Mouse (Mus musculus) limb, embryonic 11.5 days (tissue): Measurements from ENCODE around the gene Lama5. TPM values are rescaled to one million over a fixed set of nuclear protein-coding genes. Genes with fewer than 3 reads are reported as not detected.

Experiments used
- ATAC-seq: fragments of 200-750 bp; cut with Nextera tagmentation; 2 replicates; pipeline ENCODE4 v1.8.0; 2017; ENCODE audit warnings: low read depth; ENCODE audit not compliant: insufficient number of reproducible peaks, low FRiP score, low TSS enrichment
- DNase-seq: peaks from one replicate; pipeline ENCODE4 v3.0.0-alpha.2; 2015; ENCODE audit warnings: low spot score
- H3K27ac ChIP-seq: fragments of 300-500 bp; sonication (generic); replicated peaks from 2 replicates; pipeline ENCODE4 v1.5.1; 2014; ENCODE audit warnings: low read depth, mild to moderate bottlenecking, low read length
- H3K27me3 ChIP-seq: fragments of 300-500 bp; sonication (generic); 2 replicates; pipeline ENCODE4 v1.6.1; 2014; ENCODE audit warnings: mild to moderate bottlenecking, low read length, mixed read lengths; ENCODE audit not compliant: control insufficient read depth, insufficient read depth
- H3K36me3 ChIP-seq: fragments of 300-500 bp; sonication (generic); 2 replicates; pipeline ENCODE4 v1.6.1; 2014; ENCODE audit warnings: mild to moderate bottlenecking, low read length, moderate library complexity, mixed read lengths; ENCODE audit not compliant: control insufficient read depth, insufficient read depth
- H3K4me1 ChIP-seq: fragments of 300-500 bp; sonication (generic); 2 replicates; pipeline ENCODE4 v1.6.1; 2014; ENCODE audit warnings: low read length, mixed read lengths; ENCODE audit not compliant: control insufficient read depth, insufficient read depth
- H3K4me2 ChIP-seq: fragments of 300-500 bp; sonication (generic); 2 replicates; pipeline ENCODE4 v1.6.1; 2014; ENCODE audit warnings: low read depth, mild to moderate bottlenecking, moderate library complexity; ENCODE audit not compliant: severe bottlenecking
- H3K4me3 ChIP-seq: fragments of 300-500 bp; sonication (generic); 2 replicates; pipeline ENCODE4 v1.5.1; 2014; ENCODE audit warnings: low read depth, low read length
- H3K9ac ChIP-seq: fragments of 300-500 bp; sonication (generic); 2 replicates; pipeline ENCODE4 v1.6.1; 2014; ENCODE audit warnings: mild to moderate bottlenecking, low read length
- H3K9me3 ChIP-seq: fragments of 300-500 bp; sonication (generic); 2 replicates; pipeline ENCODE4 v1.6.1; 2016; ENCODE audit warnings: low read length; ENCODE audit not compliant: control insufficient read depth
- WGBS: fragments of 180-500 bp; shearing (Covaris S2); extraction: QIAGEN DNeasy Blood & Tissue Kit; methylation state at CpG from one replicate; pipeline ENCODE4 v1.1.7; 2014; 5-methylcytosine and 5-hydroxymethylcytosine counted together
- polyA plus RNA-seq: library from polyadenylated mRNA; unstranded; fragments of >200 nt; fragmentation: Nextera tagmentation; extraction: Ambion mirVana; gene quantifications from 2 replicates; pipeline ENCODE4 v1.2.1, GENCODE M21; 2014

Lama5 gene
- polyA plus RNA-seq, 1 experiment from 2014 or later: 12.5 TPM

DNA sequence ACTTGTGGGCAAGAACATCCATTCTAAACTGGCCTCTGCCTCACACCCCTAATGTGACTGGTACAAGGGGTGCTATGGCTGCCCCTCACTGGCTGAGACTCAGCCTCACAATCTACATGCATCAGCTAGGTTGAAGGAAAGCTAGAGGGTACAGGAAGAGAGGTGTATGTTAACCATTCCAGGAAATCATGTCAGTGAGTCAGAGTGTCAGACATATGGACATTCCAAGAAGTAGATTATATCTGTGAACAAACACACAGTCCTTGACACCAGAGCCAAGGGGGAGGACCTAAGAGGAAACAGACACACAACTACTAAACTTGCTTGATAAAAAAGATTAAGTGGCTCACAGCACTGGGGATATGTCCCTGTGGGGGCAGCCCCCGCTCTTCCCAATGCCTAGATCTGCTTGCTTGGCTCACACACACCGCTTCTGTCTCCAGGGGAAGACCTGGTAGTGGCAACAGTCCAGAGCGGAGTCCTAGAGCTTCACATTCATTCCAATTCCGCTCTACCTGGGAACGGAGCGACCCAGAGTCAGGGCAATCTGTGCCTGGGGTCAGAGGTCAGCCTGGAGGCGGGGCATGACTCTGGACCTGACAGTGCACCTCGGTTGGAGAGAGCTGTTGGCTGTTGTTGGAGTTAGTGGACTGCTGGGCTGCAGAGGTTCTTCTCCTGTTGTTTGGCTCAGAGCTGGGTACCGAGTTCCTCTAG is 23.4 kb upstream of the Lama5 start:
- Histone ChIP-seq H3K9me3 (no peaks in the 10 kb centered on the region), H3K27ac (no peak overlapping the region), H3K4me2 (no peak overlapping the region), H3K4me1 (no peaks in the 10 kb centered on the region), H3K36me3 (no peaks in the 10 kb centered on the region), H3K27me3 (no peaks in the 10 kb centered on the region), H3K9ac (no peak overlapping the region), H3K4me3 (no peak overlapping the region)
- 69% methylated on average over 9 of the region's 9 CpGs for WGBS
- DNase-seq: no peak
- ATAC-seq: no peak

DNA sequence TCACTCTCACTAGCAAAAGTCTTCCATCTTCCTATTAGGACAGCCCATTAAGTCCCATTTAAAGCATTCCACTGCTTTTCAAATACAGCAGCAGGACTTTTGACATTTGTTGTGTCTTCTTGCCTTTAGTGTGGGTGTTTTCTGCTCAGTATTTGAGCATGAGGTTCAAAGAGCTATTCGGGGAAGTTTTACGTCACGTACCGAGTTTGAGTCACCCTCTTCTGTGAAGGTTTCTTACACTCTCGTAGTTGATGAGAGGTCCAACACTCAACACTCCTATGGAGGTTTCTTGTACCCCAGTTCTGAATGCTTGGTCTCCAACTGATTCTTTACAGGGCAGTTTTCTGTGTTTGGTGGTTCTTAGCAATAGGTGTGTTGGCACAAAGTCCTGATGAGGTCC is 22.3 kb upstream of the Lama5 start:
- 93% methylated on average over 5 of the region's 5 CpGs for WGBS
- Histone ChIP-seq H3K9ac (no peak overlapping the region), H3K27me3 (no peaks in the 10 kb centered on the region), H3K4me3 (no peak overlapping the region), H3K4me2 (no peak overlapping the region), H3K27ac (no peak overlapping the region), H3K4me1 (no peaks in the 10 kb centered on the region), H3K36me3 (no peaks in the 10 kb centered on the region), H3K9me3 (no peaks in the 10 kb centered on the region)
- DNase-seq (no peak), ATAC-seq (no peak)

DNA sequence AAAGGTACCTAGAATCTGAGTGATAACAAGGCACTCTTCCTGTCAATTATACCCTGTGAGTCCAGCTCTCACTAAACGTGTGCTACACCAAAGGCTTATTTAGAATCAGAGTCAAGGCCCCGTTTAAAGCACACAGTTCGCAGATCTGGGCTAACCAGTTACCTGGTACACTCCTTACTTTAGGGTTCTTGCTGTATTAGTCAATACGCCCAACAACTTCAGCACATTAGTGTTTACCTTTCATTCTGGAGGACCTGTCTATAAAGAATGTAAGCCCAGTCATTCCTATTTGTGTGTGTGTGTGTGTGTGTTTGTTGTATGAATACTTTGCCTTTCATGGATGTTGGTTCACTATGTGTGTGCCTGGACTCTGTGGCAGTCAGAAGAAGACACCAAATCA is 17.4 kb upstream of the Lama5 start:
- 87% methylated on average over 4 of the region's 4 CpGs for WGBS
- ATAC-seq: no peak

DNA sequence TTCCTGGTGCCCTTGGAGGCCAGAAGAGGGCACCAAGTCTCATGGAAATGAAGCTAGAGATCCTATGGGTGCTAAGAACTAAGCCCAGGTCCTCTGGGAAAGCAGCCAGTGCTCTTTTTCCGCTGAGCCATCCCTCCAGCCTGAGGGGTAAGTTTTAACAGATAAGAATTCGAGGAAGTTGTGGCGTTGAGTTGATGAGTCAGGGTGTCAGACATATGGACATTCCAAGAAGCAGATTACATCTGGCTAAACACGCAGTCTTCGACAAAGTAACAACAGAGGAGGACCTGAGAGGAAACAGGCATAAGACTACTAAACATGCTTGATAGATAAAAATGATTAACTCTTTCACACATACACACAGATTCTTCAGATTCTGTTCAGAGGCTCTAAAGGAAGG is 12.9 kb upstream of the Lama5 start:
- no peak overlapping the region for H3K4me2 ChIP-seq
- H3K27me3 ChIP-seq: no peaks in the 10 kb centered on the region
- no peak overlapping the region for H3K9ac ChIP-seq
- H3K27ac ChIP-seq: no peak overlapping the region
- peaks cover 7% of the 10 kb centered on the region; the same call in 1 of the 2 replicates for H3K4me1 ChIP-seq
- no peak overlapping the region for H3K4me3 ChIP-seq
- no peak for ATAC-seq
- no peaks in the 10 kb centered on the region for H3K36me3 ChIP-seq
- H3K9me3 ChIP-seq: no peaks in the 10 kb centered on the region
- 91% methylated on average over 5 of the region's 5 CpGs for WGBS
- no peak for DNase-seq

More for the DNA sequence above, 17.4 kb upstream of the Lama5 start:
- H3K9me3 ChIP-seq: no peaks in the 10 kb centered on the region
- H3K4me3 ChIP-seq: no peak overlapping the region
- H3K36me3 ChIP-seq: no peaks in the 10 kb centered on the region
- no peak overlapping the region for H3K27ac ChIP-seq
- H3K4me1 ChIP-seq: no peaks in the 10 kb centered on the region
- DNase-seq: no peak
- H3K4me2 ChIP-seq: no peak overlapping the region
- no peaks in the 10 kb centered on the region for H3K27me3 ChIP-seq
- H3K9ac ChIP-seq: no peak overlapping the region

DNA sequence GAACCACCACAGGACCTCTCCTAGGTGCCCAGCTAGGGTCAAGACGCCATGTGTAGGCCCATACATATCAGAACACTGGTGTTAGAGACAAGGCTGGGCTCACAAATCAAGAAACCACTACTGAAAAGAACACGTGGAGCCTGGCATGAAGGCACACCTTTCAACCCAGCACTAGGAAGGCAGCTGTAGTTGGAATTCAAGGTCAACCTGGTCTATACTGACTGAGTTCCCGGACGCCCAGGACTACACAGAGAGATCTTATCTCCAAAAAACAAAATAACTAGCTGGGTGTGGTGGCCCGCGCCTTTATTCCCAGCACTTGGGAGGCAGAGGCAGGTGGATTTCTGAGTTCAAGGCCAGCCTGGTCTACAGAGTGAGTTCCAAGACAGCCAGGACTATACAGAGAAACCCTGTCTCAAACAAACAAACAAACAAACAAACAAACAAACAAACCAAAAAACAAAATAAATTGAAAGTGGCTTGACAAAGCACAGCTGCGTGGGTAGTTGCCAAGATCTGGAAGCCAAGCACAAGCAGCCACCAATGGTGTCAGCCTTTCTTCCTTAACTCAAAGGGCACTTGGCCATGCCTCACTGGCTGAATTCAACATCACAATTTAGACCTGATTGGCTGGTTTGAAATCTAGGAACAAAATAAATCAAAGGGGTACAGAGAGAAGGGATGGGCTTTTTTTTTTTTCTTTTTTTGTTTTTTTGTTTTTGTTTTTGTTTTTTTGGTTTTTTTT is 12.1 kb upstream of the Lama5 start:
- DNase-seq (no peak), ATAC-seq (no peak)
- WGBS: 89% methylated on average over 7 of the region's 7 CpGs
- Histone ChIP-seq H3K27ac (no peak overlapping the region), H3K36me3 (no peaks in the 10 kb centered on the region), H3K9ac (no peak overlapping the region), H3K4me3 (no peak overlapping the region), H3K27me3 (no peaks in the 10 kb centered on the region), H3K9me3 (no peaks in the 10 kb centered on the region), H3K4me2 (no peak overlapping the region), H3K4me1 (peaks cover 7% of the 10 kb centered on the region; the same call in 1 of the 2 replicates)

DNA sequence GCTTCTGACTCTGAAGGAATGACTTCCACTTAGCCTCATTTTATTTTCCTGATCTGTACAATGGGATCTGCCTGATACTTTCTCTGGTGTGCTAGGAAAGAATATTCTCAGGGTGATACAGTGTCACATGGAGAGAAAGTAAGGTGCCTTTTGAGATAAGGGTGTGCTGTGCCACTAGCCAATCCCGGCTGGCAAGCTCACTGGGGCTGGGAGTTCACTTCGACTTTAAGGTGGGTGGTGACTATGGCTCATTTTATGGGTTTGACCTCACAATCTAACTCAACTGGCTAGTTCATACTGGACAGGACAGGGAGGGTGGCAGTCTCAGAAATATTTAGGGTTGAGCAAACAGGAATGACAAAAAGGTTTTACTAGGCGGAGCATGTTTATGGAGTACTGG is 11.3 kb upstream of the Lama5 start:
- DNase-seq: no peak
- WGBS: 74% methylated on average over 3 of the region's 3 CpGs
- ATAC-seq: no peak
- Histone ChIP-seq H3K4me1 (peaks cover 7% of the 10 kb centered on the region; the same call in 1 of the 2 replicates), H3K36me3 (no peaks in the 10 kb centered on the region), H3K27ac (no peak overlapping the region), H3K9me3 (no peaks in the 10 kb centered on the region), H3K4me3 (no peak overlapping the region), H3K4me2 (no peak overlapping the region), H3K27me3 (no peaks in the 10 kb centered on the region), H3K9ac (no peak overlapping the region)

DNA sequence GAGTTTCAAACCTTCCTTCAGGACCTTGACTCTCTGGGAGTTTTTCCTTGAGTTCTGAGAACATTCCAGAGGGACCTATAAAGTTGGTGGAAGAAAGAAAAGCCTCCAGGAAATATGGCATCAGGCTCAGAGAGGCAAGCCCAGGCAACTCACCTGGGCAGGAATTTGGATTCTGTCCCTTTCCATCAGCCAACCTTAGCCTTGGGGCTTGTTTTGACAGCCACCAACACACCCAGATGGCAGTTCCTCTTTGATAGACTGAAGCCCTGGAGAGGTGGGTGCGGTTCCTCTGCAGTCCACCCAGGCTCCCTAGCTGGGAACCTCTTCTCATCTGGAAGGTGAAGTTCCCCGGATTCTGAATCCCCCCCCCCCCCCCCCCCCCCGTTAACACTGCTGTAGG is 10.8 kb upstream of the Lama5 start:
- Histone ChIP-seq H3K4me2 (no peak overlapping the region), H3K9me3 (no peaks in the 10 kb centered on the region), H3K27me3 (no peaks in the 10 kb centered on the region), H3K9ac (no peak overlapping the region), H3K4me1 (peaks cover 7% of the 10 kb centered on the region; the same call in 1 of the 2 replicates), H3K4me3 (no peak overlapping the region), H3K27ac (no peak overlapping the region), H3K36me3 (no peaks in the 10 kb centered on the region)
- ATAC-seq (no peak), DNase-seq (peak; percentile 21)
- WGBS: 47% methylated on average over 3 of the region's 3 CpGs

DNA sequence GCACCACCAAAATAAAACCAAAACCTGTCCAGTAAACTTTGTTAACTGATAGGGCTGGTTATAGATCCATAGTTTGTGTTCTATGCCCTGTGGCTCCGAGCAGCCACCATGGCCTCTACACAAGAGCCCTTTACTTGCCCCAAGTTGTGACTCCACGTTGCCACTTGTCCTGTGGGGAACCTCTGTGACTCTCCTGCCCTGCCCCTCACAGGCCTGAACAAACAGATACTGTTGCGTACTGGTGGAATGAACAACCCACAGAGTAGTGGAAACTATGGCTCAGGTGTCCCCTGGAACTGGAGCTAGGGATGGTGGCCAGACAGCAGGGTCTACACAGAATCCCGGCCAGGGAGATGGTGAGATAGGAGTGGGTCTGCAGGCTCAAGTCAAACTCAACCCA is 10.1 kb upstream of the Lama5 start:
- DNase-seq: no peak
- H3K9ac ChIP-seq: no peak overlapping the region
- 87% methylated on average over 4 of the region's 4 CpGs for WGBS
- no peaks in the 10 kb centered on the region for H3K27me3 ChIP-seq
- ATAC-seq: no peak
- H3K4me2 ChIP-seq: no peak overlapping the region
- peaks cover 7% of the 10 kb centered on the region; the same call in 1 of the 2 replicates for H3K4me1 ChIP-seq
- H3K9me3 ChIP-seq: no peaks in the 10 kb centered on the region
- no peak overlapping the region for H3K27ac ChIP-seq
- H3K4me3 ChIP-seq: no peak overlapping the region
- H3K36me3 ChIP-seq: no peaks in the 10 kb centered on the region
